Mouse (Mus musculus) thymus, adult 2 months (tissue): ENCODE results near the gene Sestd1. TPM values are rescaled to one million over a fixed set of nuclear protein-coding genes. Genes with fewer than 3 reads are reported as not detected.

Source experiments
- DNase-seq: peaks from one replicate; pipeline ENCODE4 v3.0.0; 2021
- H3K27ac ChIP-seq: fragments of 200-500 bp; 2 replicates; pipeline ENCODE4 v1.5.1; 2012; ENCODE audit warnings: low read length, control low read depth; ENCODE audit not compliant: control insufficient read depth, insufficient read depth
- H3K27me3 ChIP-seq: fragments of 200-500 bp; 2 replicates; pipeline ENCODE4 v1.6.1; 2012; ENCODE audit warnings: mild to moderate bottlenecking, low read length, moderate library complexity, mixed read lengths; ENCODE audit not compliant: control insufficient read depth, insufficient read depth
- H3K36me3 ChIP-seq: fragments of 200-500 bp; 2 replicates; pipeline ENCODE4 v1.6.1; 2012; ENCODE audit warnings: mild to moderate bottlenecking, low read length, moderate library complexity; ENCODE audit not compliant: control insufficient read depth, insufficient read depth
- H3K4me1 ChIP-seq: fragments of 200-500 bp; replicated peaks from 2 replicates; pipeline ENCODE4 v1.6.1; 2012; ENCODE audit warnings: low read length; ENCODE audit not compliant: control insufficient read depth, insufficient read depth
- H3K4me3 ChIP-seq: fragments of 200-500 bp; 2 replicates; pipeline ENCODE4 v1.5.1; 2012; ENCODE audit warnings: mild to moderate bottlenecking, low read length, control low read depth, moderate library complexity; ENCODE audit not compliant: control insufficient read depth, insufficient read depth
- CTCF ChIP-seq: fragments of 200-500 bp; IDR thresholded peaks from 2 replicates; pipeline ENCODE4 v1.5.1; 2012; ENCODE audit warnings: mild to moderate bottlenecking, control low read depth, low read length, moderate library complexity, borderline replicate concordance; ENCODE audit not compliant: control insufficient read depth, poor library complexity, insufficient read depth; ENCODE audit errors: extremely low read depth
- POLR2A ChIP-seq: fragments of 200-500 bp; IDR thresholded peaks from 2 replicates; pipeline ENCODE4 v1.6.1; 2012; ENCODE audit warnings: mild to moderate bottlenecking, low read length, control low read depth, moderate library complexity; ENCODE audit not compliant: control insufficient read depth, poor library complexity, insufficient read depth; ENCODE audit errors: extremely low read depth
- WGBS: fragments of 180-500 bp; shearing (Covaris S2); methylation state at CpG from one replicate; pipeline ENCODE4 v1.1.7; 2018; 5-methylcytosine and 5-hydroxymethylcytosine counted together
- polyA plus RNA-seq: library from polyadenylated mRNA; depleted of rRNA; stranded (reverse); fragments of >200 nt; gene quantifications from 2 replicates; pipeline ENCODE4 v1.2.3, GENCODE M21; 2012

Gene Sestd1
- polyA plus RNA-seq, 1 experiment, result 9.4 TPM

GRCm38 (mm10) chr2:77168781-77169180, 111.6 kb downstream of the Sestd1 start:
- no peak overlapping the region for H3K27ac ChIP-seq
- 95% methylated on average over 7 of the region's 7 CpGs for WGBS

GRCm38 (mm10) chr2:77168081-77168685, 112.2 kb downstream of the Sestd1 start:
- no peak for DNase-seq
- H3K4me1 ChIP-seq, result peaks cover 8% of the 10 kb centered on the region
- TF ChIP-seq CTCF (no peak), POLR2A (no peak)
- no peaks in the 10 kb centered on the region for H3K36me3 ChIP-seq
- 89% methylated on average over 13 of the region's 13 CpGs for WGBS
- H3K27ac ChIP-seq, result no peak overlapping the region
- H3K27me3 ChIP-seq, result no peaks in the 10 kb centered on the region
- no peak overlapping the region for H3K4me3 ChIP-seq

More at GRCm38 (mm10) chr2:77168781-77169180, 111.6 kb downstream of the Sestd1 start:
- Histone ChIP-seq H3K4me1 (peaks cover 8% of the 10 kb centered on the region), H3K4me3 (no peak overlapping the region), H3K27me3 (no peaks in the 10 kb centered on the region), H3K36me3 (no peaks in the 10 kb centered on the region)
- no peak for DNase-seq
- TF ChIP-seq POLR2A (no peak), CTCF (no peak)

- H3K27ac ChIP-seq, result no peak overlapping the region
- no peak for DNase-seq
- H3K27me3 ChIP-seq, result no peaks in the 10 kb centered on the region
- no peaks in the 10 kb centered on the region for H3K36me3 ChIP-seq
- no peak overlapping the region for H3K4me3 ChIP-seq
- peaks cover 3% of the 10 kb centered on the region for H3K4me1 ChIP-seq
- TF ChIP-seq CTCF (no peak), POLR2A (no peak)
- WGBS, result 93% methylated on average over 4 of the region's 4 CpGs
These were observed 114.0 kb downstream of the Sestd1 start for GRCm38 (mm10) chr2:77166366-77166765.

- no peak for DNase-seq
- no peak for TF ChIP-seq CTCF
- TF ChIP-seq POLR2A, result no peak
- Histone ChIP-seq H3K36me3 (no peaks in the 10 kb centered on the region), H3K27ac (no peak overlapping the region), H3K4me1 (no peaks in the 10 kb centered on the region; the same call in 1 of the 2 replicates), H3K27me3 (no peaks in the 10 kb centered on the region), H3K4me3 (no peak overlapping the region)
- WGBS, result 94% methylated on average over 3 of the region's 3 CpGs
These were observed 115.7 kb downstream of the Sestd1 start for GRCm38 (mm10) chr2:77164662-77165061.

GRCm38 (mm10) chr2:77163381-77163780, 117.0 kb downstream of the Sestd1 start:
- no peak overlapping the region for H3K27ac ChIP-seq
- TF ChIP-seq CTCF (no peak), POLR2A (no peak)
- no peak for DNase-seq
- no peaks in the 10 kb centered on the region for H3K4me1 ChIP-seq
- 90% methylated on average over 3 of the region's 3 CpGs for WGBS
- no peaks in the 10 kb centered on the region for H3K27me3 ChIP-seq
- H3K4me3 ChIP-seq, result no peak overlapping the region
- H3K36me3 ChIP-seq, result no peaks in the 10 kb centered on the region

- Histone ChIP-seq H3K36me3 (no peaks in the 10 kb centered on the region), H3K4me3 (no peak overlapping the region), H3K27me3 (no peaks in the 10 kb centered on the region), H3K27ac (no peak overlapping the region), H3K4me1 (no peaks in the 10 kb centered on the region)
- no peak for TF ChIP-seq POLR2A
- TF ChIP-seq CTCF, result no peak
- no peak for DNase-seq
- WGBS, result 91% methylated on average over 3 of the region's 3 CpGs
These were observed 118.3 kb downstream of the Sestd1 start for GRCm38 (mm10) chr2:77162135-77162534.

- H3K4me1 ChIP-seq, result no peaks in the 10 kb centered on the region
- no peak overlapping the region for H3K27ac ChIP-seq
- H3K27me3 ChIP-seq, result no peaks in the 10 kb centered on the region
- DNase-seq, result no peak
- no peak overlapping the region for H3K4me3 ChIP-seq
- over 99% methylated on average over 4 of the region's 4 CpGs for WGBS
- no peaks in the 10 kb centered on the region for H3K36me3 ChIP-seq
- no peak for TF ChIP-seq POLR2A
- no peak for TF ChIP-seq CTCF
These were observed 122.8 kb downstream of the Sestd1 start for GRCm38 (mm10) chr2:77157546-77157945.
